Mouse (Mus musculus): ENCODE measurements around the gene Lmntd2.

DNA sequence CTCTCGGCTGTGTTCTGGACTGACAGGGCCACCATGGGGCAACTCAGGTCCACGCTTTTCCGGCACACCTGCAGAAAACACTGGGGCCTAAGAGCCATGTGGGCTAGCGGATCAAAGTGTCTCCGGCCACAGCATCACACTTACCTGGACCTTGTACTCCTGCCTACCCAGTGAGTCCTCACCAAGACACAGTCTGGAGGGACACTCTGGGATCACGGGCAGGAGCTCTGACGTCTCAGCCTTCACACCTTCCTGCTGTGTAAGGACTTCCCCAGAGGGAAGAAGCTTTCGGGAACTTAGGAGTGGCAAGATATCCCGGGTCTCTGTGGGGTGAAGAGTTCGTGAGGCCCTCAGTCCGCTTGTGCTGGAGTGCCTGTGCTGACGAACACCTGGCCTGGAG is 3.7 kb downstream of the Lmntd2 start:
- TF ChIP-seq POLR2A (IDR thresholded peaks at IDR 0.05; ENCODE audit: insufficient read length, low read depth) (no peak), USF1 (IDR thresholded peaks at IDR 0.05; ENCODE audit: low read depth) (no peak), MAX (IDR thresholded peaks at IDR 0.05; ENCODE audit: low read depth) (no peak), MYOD1 (IDR thresholded peaks at IDR 0.05; ENCODE audit: control insufficient read depth in 1 of 3, insufficient read length in 2 of 3, low read depth in 2 of 3) (no peak), POLR2AphosphoS2 (IDR thresholded peaks at IDR 0.05; ENCODE audit: insufficient read length, low read depth) (no peak), TCF3 (IDR thresholded peaks at IDR 0.05; ENCODE audit: insufficient read length, low read depth) (no peak), MYOG (IDR thresholded peaks at IDR 0.05; ENCODE audit: control insufficient read depth in 1 of 3, insufficient read depth in 1 of 3, insufficient read length in 2 of 3, low read depth in 2 of 3) (no peak), TCF12 (IDR thresholded peaks at IDR 0.05; ENCODE audit: insufficient read depth, poor library complexity, severe bottlenecking) (no peak), CEBPB (IDR thresholded peaks at IDR 0.05; ENCODE audit: insufficient read depth, poor library complexity, severe bottlenecking) (no peak), E2F4 (IDR thresholded peaks at IDR 0.05; ENCODE audit: insufficient read depth) (no peak)
